Mouse (Mus musculus) heart, adult 10 weeks (tissue): ENCODE measurements around the gene Tifab. TPM values are rescaled to one million over a fixed set of nuclear protein-coding genes. Genes with fewer than 3 reads are reported as not detected.

Experiments used
- polyA plus RNA-seq: library from polyadenylated mRNA; stranded (reverse); fragments of 350-450 nt; fragmentation: Illumina TruSeq; extraction: RNeasy Lipid Tissue Mini Kit (QIAGEN cat#74804); gene quantifications from one replicate; pipeline ENCODE4 v1.2.3, GENCODE M21; 2014; ENCODE audit warnings: low read depth, low replicate concordance

The Tifab gene
- polyA plus RNA-seq, result 0.81 TPM

DNA sequence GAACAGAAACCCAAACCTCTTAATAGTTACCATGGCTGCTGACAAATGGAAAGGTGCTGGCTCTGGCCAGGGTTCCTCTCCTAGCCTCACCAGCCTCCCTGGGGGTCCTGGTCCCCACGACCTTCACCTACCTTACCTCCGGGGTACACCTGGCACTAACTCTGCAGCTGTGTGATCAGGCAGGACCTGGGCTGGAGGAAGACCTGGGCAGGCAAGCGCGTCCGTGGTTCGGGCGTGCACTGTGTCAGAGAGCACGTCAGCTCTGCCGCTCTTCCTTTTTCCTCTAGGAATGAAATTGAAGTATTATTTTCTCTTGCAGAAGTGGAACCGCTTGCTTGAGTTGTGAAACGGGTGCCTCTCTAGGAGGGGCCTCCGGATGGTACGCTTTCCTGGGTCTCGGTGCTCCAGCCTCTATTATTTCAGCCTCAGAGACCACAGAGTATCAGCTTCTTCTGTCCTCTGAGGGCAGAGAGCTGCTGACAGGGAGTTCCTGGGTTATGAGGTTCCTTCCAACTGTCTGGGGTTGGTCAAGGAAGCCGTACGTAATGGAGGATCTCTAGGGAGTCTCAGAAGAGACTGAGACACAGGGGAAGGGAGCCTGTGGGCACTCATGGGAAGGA lies at the start of gene Tifab:
Tifab (minus strand) TSS at position 470 of the 620 bp plus-strand sequence.

DNA sequence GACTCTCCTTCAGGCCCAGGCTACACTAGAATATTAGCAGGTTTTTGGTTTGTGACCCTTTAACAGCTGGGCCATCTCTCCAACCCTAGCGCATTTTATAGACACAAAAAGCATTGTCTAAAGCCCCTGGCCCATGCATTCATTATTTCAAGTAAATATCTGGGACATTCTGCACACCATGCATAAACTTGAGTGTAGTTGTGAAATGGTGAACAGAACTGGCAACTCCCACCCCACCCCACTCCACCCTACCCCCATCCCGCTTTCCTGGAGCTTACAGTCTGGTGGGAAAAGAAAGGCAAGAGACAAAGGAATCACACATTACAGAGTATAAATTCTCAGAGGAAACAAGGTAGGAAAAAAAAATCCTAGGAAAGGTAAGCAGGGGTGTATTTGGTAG lies 42.5 kb downstream of the Tifab start, which contains the start of gene H2afy:
H2afy (minus strand) TSS at position 162 of the 400 bp plus-strand sequence.

Other genes starting within 250 kb of the Tifab start
- 42.5 TPM for gene H2afy, start 42.5 kb downstream of the Tifab start, polyA plus RNA-seq
- gene Neurog1, start 73.3 kb upstream of the Tifab start, polyA plus RNA-seq, result not detected
- 10.7 TPM for gene Cxcl14, start 117.7 kb upstream of the Tifab start, polyA plus RNA-seq
- not detected for gene Gm3045, start 247.7 kb upstream of the Tifab start, polyA plus RNA-seq